Mouse (Mus musculus): ENCODE results near the gene Spag7.

GRCm38 (mm10) chr11:70657991-70658390, 11.2 kb downstream of the Spag7 start:
- no peak for TF ChIP-seq CEBPB (IDR thresholded peaks at IDR 0.05; ENCODE audit: insufficient read depth, poor library complexity, severe bottlenecking)
- no peak for TF ChIP-seq POLR2A (IDR thresholded peaks at IDR 0.05; ENCODE audit: insufficient read length, low read depth)
- no peak for TF ChIP-seq MYOG (IDR thresholded peaks at IDR 0.05; ENCODE audit: control insufficient read depth in 1 of 3, insufficient read depth in 1 of 3, insufficient read length in 2 of 3, low read depth in 2 of 3)
- no peak for TF ChIP-seq SRF (IDR thresholded peaks at IDR 0.05; ENCODE audit: control insufficient read depth, insufficient read length, low read depth)
- no peak for TF ChIP-seq MAX (IDR thresholded peaks at IDR 0.05; ENCODE audit: low read depth)
- no peak for TF ChIP-seq TCF3 (IDR thresholded peaks at IDR 0.05; ENCODE audit: insufficient read length, low read depth)
- no peak for TF ChIP-seq USF1 (IDR thresholded peaks at IDR 0.05; ENCODE audit: low read depth)
- no peak for TF ChIP-seq TCF12 (IDR thresholded peaks at IDR 0.05; ENCODE audit: insufficient read depth, poor library complexity, severe bottlenecking)

Data from myocyte (in vitro differentiated cells).